Mouse (Mus musculus): Measurements from ENCODE around the gene Bin2. TPM values are rescaled to one million over a fixed set of nuclear protein-coding genes. Genes with fewer than 3 reads are reported as not detected.

Bin2 gene
- total RNA-seq, 1 experiment from 2014 or later, result 142 TPM

GRCm38 (mm10) chr15:100655201-100655600, 14.2 kb downstream of the Bin2 start:
- no peak for ATAC-seq (replicated peaks; ENCODE audit: low read depth, poor library complexity, severe bottlenecking)

DNA sequence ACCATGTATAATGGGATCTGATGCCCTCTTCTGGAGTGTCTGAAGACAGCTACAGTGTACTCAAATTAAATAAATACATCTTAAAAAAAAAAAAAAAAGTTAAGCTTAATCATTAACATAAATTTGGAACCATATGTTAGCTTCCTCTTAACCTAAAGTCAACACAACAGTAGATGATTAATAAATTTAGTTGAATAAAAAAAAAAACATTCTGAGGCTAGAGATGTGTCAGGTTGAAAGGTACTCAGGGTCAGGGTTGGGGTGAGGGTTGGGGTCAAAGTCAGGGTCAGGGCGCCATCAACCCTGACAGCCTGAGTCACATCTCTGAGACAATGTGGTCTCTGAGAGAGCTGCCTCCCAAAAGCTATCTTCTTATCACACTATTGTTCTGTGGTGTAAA, 15.1 kb downstream of the Bin2 start:
- no peak for ATAC-seq (replicated peaks; ENCODE audit: low read depth, poor library complexity, severe bottlenecking)

DNA sequence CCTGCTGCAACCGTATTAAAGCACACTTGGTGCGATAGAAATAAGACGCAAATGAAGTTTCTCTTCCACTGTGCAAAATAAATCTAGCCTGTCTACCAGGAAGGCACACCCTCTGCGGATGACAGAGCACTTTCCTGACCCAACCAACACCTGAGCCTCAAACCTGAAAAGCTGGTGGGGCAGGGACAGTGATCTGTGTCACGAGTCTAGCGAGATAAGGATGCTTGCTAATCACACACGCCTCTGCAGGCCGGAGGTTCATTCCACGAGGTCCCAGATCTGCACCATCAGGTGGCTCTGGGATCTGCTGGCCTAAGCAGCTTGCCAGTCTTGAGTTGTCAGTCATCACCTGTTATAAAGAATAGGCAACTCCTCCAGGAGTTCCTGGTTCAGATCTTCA, 17.7 kb downstream of the Bin2 start:
- ATAC-seq (replicated peaks; ENCODE audit: low read depth, poor library complexity, severe bottlenecking), result no peak

DNA sequence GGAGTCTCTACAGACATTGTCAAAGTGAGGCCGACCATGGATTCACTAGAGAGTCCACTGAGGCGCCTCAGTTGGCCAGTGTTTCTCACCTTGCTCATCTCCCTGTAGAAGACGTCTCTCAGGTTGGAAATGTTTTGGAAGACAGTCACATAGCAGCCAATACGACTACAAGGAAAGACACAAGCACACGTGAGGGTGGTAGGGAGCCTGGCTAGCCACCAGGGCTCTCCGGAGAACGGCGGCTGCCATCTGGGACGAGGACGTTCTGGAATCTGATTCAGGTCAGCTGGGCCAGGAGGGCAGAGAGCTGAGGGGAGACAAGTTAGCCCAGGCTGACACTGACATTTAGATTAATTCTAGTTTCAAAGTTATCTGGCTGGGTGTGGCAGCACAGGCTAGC, 19.2 kb downstream of the Bin2 start:
- no peak for ATAC-seq (replicated peaks; ENCODE audit: low read depth, poor library complexity, severe bottlenecking)

DNA sequence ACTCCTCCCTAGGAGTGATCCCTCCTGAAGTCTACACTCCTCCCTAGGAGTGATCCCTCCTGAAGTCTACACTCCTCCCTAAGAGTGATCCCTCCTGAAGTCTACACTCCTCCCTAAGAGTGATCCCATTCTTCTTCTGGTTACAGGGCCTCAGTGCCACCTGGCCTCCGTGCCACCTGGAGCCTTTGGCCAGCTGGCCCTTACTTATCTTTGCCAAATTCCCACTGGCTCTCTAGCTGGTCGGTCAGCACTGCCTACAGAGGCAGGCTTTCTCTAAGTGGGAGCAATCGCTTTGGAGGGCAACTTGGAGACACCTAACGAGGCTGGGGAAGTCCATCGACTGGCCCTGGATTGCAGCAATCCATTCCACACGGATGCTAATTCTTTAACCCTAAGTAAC, 23.2 kb downstream of the Bin2 start:
- no peak for ATAC-seq (replicated peaks; ENCODE audit: low read depth, poor library complexity, severe bottlenecking)

DNA sequence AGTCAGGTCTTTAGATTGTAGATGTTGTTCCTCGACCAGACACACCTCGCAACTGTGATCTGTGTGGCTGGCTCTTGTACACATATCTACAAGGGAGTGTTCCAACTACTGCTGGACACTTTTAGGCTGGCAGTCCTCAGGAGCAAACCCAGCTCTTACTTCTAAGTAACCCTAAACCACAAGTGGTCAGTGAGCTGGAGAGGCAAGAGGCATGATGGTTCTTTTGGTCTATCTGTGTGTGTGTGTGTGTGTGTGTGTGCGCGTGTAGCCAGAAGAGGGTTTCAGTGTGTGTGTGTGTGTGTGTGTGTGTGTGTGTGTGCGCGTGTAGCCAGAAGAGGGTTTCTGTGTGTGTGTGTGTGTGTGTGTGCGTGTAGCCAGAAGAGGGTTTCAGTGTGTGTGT, 26.9 kb downstream of the Bin2 start:
- ATAC-seq (replicated peaks; ENCODE audit: low read depth, poor library complexity, severe bottlenecking), result no peak

GRCm38 (mm10) chr15:100641226-100641810, 28.0 kb downstream of the Bin2 start:
- no peak for ATAC-seq (replicated peaks; ENCODE audit: low read depth, poor library complexity, severe bottlenecking)

GRCm38 (mm10) chr15:100639972-100640750, 29.2 kb downstream of the Bin2 start:
- ATAC-seq (replicated peaks; ENCODE audit: low read depth, poor library complexity, severe bottlenecking), result no peak

- peak; percentile 48 for ATAC-seq (replicated peaks; ENCODE audit: low read depth, poor library complexity, severe bottlenecking)
Observed at GRCm38 (mm10) chr15:100637661-100638060, 31.7 kb downstream of the Bin2 start.

GRCm38 (mm10) chr15:100636700-100637501, 32.5 kb downstream of the Bin2 start, which contains the start of gene Smagp:
Gene Smagp (minus strand): TSS chr15:100636940.
- ATAC-seq (replicated peaks; ENCODE audit: low read depth, poor library complexity, severe bottlenecking), result no peak

GRCm38 (mm10) chr15:100635851-100636645, 33.3 kb downstream of the Bin2 start:
- no peak for ATAC-seq (replicated peaks; ENCODE audit: low read depth, poor library complexity, severe bottlenecking)

- no peak for ATAC-seq (replicated peaks; ENCODE audit: low read depth, poor library complexity, severe bottlenecking)
Observed at GRCm38 (mm10) chr15:100635239-100635638, 34.1 kb downstream of the Bin2 start.

- no peak for ATAC-seq (replicated peaks; ENCODE audit: low read depth, poor library complexity, severe bottlenecking)
Observed at GRCm38 (mm10) chr15:100633341-100633740, 36.0 kb downstream of the Bin2 start.

GRCm38 (mm10) chr15:100632323-100632722, 37.0 kb downstream of the Bin2 start:
- ATAC-seq (replicated peaks; ENCODE audit: low read depth, poor library complexity, severe bottlenecking), result no peak

DNA sequence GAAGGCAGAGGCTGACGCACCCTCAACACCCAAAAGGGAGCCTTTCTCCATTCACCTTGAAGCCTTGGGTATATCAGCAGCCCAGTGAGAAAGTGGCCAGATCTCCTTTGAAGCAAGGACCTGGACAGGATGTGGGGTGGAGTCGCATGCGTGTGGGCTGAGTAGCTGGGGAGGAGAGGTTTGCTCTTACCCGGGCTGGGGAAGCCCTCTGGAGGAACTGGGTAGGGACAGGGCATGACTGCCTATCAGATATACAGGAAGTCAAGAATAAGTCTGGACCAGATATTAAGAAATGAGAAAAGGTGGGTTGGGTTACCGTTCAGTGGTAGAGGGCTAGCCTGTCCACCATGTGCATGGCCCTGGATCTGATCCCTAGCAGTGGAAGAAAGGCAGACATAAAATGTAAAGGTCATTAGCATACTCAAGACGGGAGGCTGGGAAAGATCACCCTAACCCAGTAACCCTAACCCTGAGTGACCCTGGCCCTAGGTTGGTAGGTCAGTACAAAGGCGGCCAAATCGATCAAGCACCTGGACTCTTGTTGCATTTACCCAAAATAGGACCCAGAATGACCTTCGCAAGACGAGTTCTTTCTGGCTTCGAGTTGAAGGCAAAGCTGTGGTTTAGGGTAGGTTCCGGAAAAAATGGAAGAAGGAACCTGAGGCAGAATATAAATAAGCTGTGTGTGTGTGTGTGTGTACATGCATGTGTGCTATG, 37.7 kb downstream of the Bin2 start:
- ATAC-seq (replicated peaks; ENCODE audit: low read depth, poor library complexity, severe bottlenecking), result peak; percentile 76

DNA sequence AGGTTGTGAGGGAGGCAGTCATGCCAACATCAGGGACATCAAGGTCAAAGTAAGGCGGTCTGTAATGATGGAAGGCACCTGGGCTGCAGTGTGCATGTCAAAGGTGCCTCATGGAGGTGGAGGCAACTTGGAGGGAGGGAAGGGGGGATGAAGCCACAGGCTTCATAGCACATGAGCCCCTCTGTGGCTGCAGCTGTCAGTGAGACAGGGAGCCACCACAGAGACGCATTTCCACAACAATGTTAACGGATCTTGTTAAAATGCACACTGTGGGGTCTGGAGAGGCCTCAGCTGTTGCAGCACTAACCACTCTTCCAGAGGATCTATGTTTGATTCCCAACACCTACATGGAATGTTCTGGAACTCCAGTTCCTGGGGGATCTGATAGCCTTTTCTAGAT, 39.2 kb downstream of the Bin2 start:
- ATAC-seq (replicated peaks; ENCODE audit: low read depth, poor library complexity, severe bottlenecking), result no peak

DNA sequence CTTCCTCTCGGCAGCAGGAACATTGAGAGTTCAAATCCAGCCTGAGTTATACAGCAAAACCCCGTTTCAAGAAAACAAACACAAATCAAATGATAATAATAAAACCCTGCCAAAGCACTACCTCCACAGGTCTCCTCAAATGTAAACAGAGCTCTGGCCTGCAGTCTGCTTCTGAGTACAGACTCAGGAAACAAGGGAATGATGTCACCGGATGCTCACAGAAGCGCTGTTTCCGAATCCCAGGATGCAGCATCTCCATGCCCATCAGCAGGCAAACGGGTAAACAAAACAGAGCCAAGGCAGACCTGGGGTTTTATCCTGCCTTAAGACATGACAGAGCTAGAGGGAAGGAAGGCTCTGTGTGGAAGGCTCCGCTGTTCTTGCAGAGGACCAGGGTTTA, 40.6 kb downstream of the Bin2 start:
- no peak for ATAC-seq (replicated peaks; ENCODE audit: low read depth, poor library complexity, severe bottlenecking)

DNA sequence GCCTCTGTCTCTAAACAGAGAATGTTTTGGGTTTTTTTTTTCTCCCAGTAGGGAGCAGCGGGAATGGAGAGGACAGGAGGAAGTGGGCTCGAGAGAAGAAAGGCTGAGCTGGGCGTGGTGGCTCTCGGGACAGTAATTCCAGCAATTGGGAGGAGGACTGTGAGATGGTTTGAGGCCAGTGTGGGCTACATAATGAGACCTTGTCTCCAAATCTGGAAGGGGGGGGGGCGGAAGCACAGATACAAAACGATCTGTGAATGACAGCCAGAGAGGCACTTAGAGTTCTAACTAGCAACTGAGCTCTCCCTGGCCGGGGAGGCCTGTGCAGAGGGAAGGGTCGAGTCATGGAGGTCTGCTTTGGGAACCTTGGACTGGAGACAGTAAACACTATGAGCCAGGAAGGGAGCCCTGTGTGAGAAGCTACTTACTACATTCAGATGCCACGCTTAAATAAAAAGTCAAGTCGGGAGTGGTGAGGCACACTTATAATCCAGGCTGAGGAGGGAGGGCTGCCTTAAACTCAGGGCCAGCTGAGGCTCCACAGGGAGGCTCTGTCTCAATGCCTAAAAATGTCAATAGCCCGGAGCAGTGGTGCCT, 41.5 kb downstream of the Bin2 start:
- no peak for ATAC-seq (replicated peaks; ENCODE audit: low read depth, poor library complexity, severe bottlenecking)

GRCm38 (mm10) chr15:100627287-100627686, 42.1 kb downstream of the Bin2 start:
- no peak for ATAC-seq (replicated peaks; ENCODE audit: low read depth, poor library complexity, severe bottlenecking)

Measured in common myeloid progenitor, adult 5-6 weeks (primary cell).